15 mouse cellular contexts compared by ENCODE assay signal in genomic region chr13:94395763-94396162, GRCm38 (mm10). TPM values are rescaled to one million over a fixed set of nuclear protein-coding genes. Genes with fewer than 3 reads are reported as not detected.
A peak's percentile ranks its signal among the peaks of the same experiment; 100 is the strongest.
DNase-seq lines count a peak whose midpoint lies in the region; ATAC-seq and TF ChIP-seq lines count a peak whose summit lies in the region.
"Had no signal": no experiment of that assay in that cellular context is flagged by ENCODE, and none has a peak within 500 bp of the region (broad histone marks: within the 10 kb centered on the region; RNA-seq: fewer than 3 reads in every experiment).

No protein-coding gene starts in this region.

- H3K4me2 ChIP-seq in limb, embryonic 13.5 days (replicated peaks) = no peak overlapping the region
- no peak overlapping the region for H3K4me2 ChIP-seq in midbrain, embryonic 14.5 days (ENCODE audit: low read length)

- no peak for TF ChIP-seq CTCF in gastrocnemius, adult 2 months (IDR thresholded peaks at IDR 0.05)

- H3K4me3 ChIP-seq in gastrocnemius, adult 2 months = no peak overlapping the region
- H3K4me3 ChIP-seq in limb, embryonic 13.5 days = no peak overlapping the region
- H3K4me3 ChIP-seq in limb, embryonic 10.5 days = no peak overlapping the region
- no peak overlapping the region for H3K4me3 ChIP-seq in midbrain, embryonic 14.5 days (replicated peaks; ENCODE audit: low read depth, low read length)
- H3K4me3 ChIP-seq: erythroblast, embryonic 14.5 days; left cerebral cortex, adult 2 months had no signal

- H3K27ac ChIP-seq in gastrocnemius, adult 2 months = peak overlapping the region; percentile 24
- H3K27ac ChIP-seq in limb, embryonic 13.5 days = no peak overlapping the region
- no peak overlapping the region for H3K27ac ChIP-seq in limb, embryonic 10.5 days
- no peak overlapping the region for H3K27ac ChIP-seq in midbrain, embryonic 14.5 days (replicated peaks; ENCODE audit: low read depth, low read length)
- H3K27ac ChIP-seq: left cerebral cortex, adult 2 months; liver, embryonic 14.5 days had no signal

- DNase-seq in gastrocnemius, adult 2 months = peak; percentile 82
- no peak for DNase-seq in gastrocnemius, postnatal 4 days (ENCODE audit: low spot score in 2 of 2)
- no peak for DNase-seq in limb, embryonic 10.5 days (ENCODE audit: low spot score)
- peak; percentile 25 to 32 for DNase-seq in cerebellum, postnatal 36 days
- DNase-seq in left cerebral cortex, postnatal 36 days (ENCODE audit: low spot score in 2 of 2) = peak; percentile 35 to 41
- DNase-seq in midbrain, embryonic 14.5 days = no peak
- no peak for DNase-seq in spleen, postnatal 4 days (ENCODE audit: low spot score in 2 of 2)
- DNase-seq: adrenal gland, postnatal 25 days; thymus, postnatal 4 days had no signal

- intact Hi-C loops in gastrocnemius, adult 2 months (cut with DNase I) = no loop called here
- intact Hi-C loops in left cerebral cortex, postnatal 36 days (cut with DNase I) = loop anchor here (10.0 kb wide), 1 partner anchor 549 kb away; no protein-coding TSS in a partner anchor

- H3K36me3 ChIP-seq in limb, embryonic 13.5 days = peaks cover 27% of the 10 kb centered on the region
- H3K36me3 ChIP-seq in limb, embryonic 10.5 days = peaks cover 52% of the 10 kb centered on the region
- peaks cover 14% of the 10 kb centered on the region; the same call in 1 of the 2 replicates for H3K36me3 ChIP-seq in midbrain, embryonic 14.5 days (ENCODE audit: control insufficient read depth, insufficient read depth, low read length)

- H3K4me1 ChIP-seq in limb, embryonic 13.5 days = peaks cover 11% of the 10 kb centered on the region; the same call in 1 of the 2 replicates
- no peaks in the 10 kb centered on the region for H3K4me1 ChIP-seq in limb, embryonic 10.5 days
- H3K4me1 ChIP-seq in midbrain, embryonic 14.5 days (ENCODE audit: control insufficient read depth, insufficient read depth, low read length) = 0 out of 2 replicates have a peak, but pooled peaks cover 5% of the 10 kb centered on the region

- WGBS in limb, embryonic 13.5 days = 89% methylated on average over 8 of the region's 8 CpGs
- 91% methylated on average over 8 of the region's 8 CpGs for WGBS in limb, embryonic 10.5 days
- 90% methylated on average over 8 of the region's 8 CpGs for WGBS in midbrain, embryonic 14.5 days

- no peaks in the 10 kb centered on the region for H3K27me3 ChIP-seq in limb, embryonic 13.5 days
- no peaks in the 10 kb centered on the region for H3K27me3 ChIP-seq in limb, embryonic 10.5 days (ENCODE audit: low read depth, poor library complexity, severe bottlenecking)
- no peaks in the 10 kb centered on the region for H3K27me3 ChIP-seq in midbrain, embryonic 14.5 days (ENCODE audit: control insufficient read depth, insufficient read depth, low read length)
- H3K27me3 ChIP-seq: Patski had no signal

- H3K9me3 ChIP-seq in limb, embryonic 13.5 days = no peaks in the 10 kb centered on the region
- H3K9me3 ChIP-seq in limb, embryonic 10.5 days (replicated peaks) = no peaks in the 10 kb centered on the region
- no peaks in the 10 kb centered on the region for H3K9me3 ChIP-seq in midbrain, embryonic 14.5 days (ENCODE audit: control insufficient read depth, low read length)

- no peak for ATAC-seq in limb, embryonic 13.5 days (ENCODE audit: low FRiP score, low read depth)
- ATAC-seq in midbrain, embryonic 14.5 days (ENCODE audit: low FRiP score, low TSS enrichment) = no peak
- ATAC-seq: intestine, postnatal 0 days; Patski had no signal

- 0 out of 2 replicates have a peak overlapping the region, but pooled peaks have one; percentile 25 for H3K9ac ChIP-seq in limb, embryonic 13.5 days
- H3K9ac ChIP-seq in midbrain, embryonic 14.5 days (replicated peaks; ENCODE audit: low read length) = no peak overlapping the region
- H3K9ac ChIP-seq: liver, embryonic 14.5 days had no signal

RNA-seq across cellular contexts. Expression of gene Ap3b1, which starts 37.0 kb away (rescaled TPM):
- 10 to 100 TPM; 22.5 to 23.6 TPM for total RNA-seq in gastrocnemius, adult 2 months (2021)
- total RNA-seq in gastrocnemius, postnatal 4 days (2021) = 10 to 100 TPM; 30.2 to 32.4 TPM
- 44.9 and 46.0 TPM in 2 replicates for polyA plus RNA-seq in limb, embryonic 13.5 days (2015; fragmentation: Nextera tagmentation; extraction: Ambion mirVana)
- 30.1 and 34.7 TPM in 2 replicates for polyA plus RNA-seq in limb, embryonic 10.5 days (2016; fragmentation: Nextera tagmentation; extraction: Ambion mirVana)
- 10 to 100 TPM; 41.1 to 44.3 TPM for total RNA-seq in left cerebral cortex, postnatal 36 days (2021)
- 19.6 and 28.4 TPM in 2 replicates for polyA plus RNA-seq in midbrain, embryonic 14.5 days (2014; fragmentation: Nextera tagmentation; extraction: Ambion mirVana)

Comparison
In these comparisons a context has a peak if more than half of its experiments do, and no peak if none do; other contexts are left out.
1. DNase-seq: peak in gastrocnemius, adult 2 months (single experiment), cerebellum, postnatal 36 days (2 of 2) and left cerebral cortex, postnatal 36 days (2 of 2); none in gastrocnemius, postnatal 4 days (0 of 2), limb, embryonic 10.5 days (single experiment), midbrain, embryonic 14.5 days (single experiment) and spleen, postnatal 4 days (0 of 2).